In the genomic region with DNA sequence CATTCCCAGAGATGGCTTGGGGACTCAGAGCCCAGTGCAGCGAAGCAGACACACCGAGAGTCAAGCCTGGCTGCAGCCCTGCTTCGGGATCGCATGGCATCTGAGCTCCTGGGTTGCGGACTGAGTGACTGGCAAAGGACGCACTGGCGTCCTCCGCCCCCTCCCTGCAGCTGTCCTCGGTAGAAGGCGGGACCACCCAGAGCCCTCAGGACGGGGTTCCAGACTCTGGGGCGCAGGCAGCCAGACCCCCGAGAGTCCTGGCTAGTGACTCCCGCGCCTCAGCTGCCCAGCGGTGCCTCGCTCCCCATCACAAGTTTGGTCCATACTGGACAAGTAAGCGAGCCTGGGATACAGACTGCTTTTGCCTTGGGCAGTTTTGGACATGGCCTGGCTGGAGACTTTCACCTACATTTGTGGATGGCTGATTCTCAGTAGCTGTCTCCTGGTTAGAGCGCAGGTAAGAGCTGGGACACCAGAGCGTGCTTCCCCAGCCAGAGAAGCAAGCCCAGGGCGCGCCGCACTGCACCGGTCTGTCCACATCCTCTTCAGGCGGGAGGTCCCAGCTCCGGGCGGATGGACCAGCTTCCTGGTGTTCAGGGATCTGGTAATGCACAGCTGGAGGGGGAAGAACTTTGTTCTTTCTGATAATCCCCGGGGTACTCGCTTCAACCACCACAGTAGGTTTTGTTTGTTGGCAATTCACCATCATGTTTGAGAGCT, we compare ENCODE assay signal across 9 mouse cellular contexts. TPM values are rescaled to one million over a fixed set of nuclear protein-coding genes. Genes with fewer than 3 reads are reported as not detected.
DNase-seq lines count a peak whose midpoint lies in the region; ATAC-seq and TF ChIP-seq lines count a peak whose summit lies in the region.
"Had no signal": no experiment of that assay in that cellular context is flagged by ENCODE, and none has a peak within 500 bp of the region (broad histone marks: within the 10 kb centered on the region; RNA-seq: fewer than 3 reads in every experiment).

No protein-coding gene starts in this region.

- peak overlapping the region; percentile 79 for H3K4me2 ChIP-seq in heart, embryonic 12.5 days
- H3K4me2 ChIP-seq in embryonic facial prominence, embryonic 13.5 days, result peak overlapping the region; percentile 81
- peak overlapping the region; percentile 83 for H3K4me2 ChIP-seq in limb, embryonic 12.5 days
- peak overlapping the region; percentile 24 for H3K4me2 ChIP-seq in stomach, postnatal 0 days (replicated peaks; ENCODE audit: low read depth)

- TF ChIP-seq POLR2A in heart, adult 2 months (IDR thresholded peaks at IDR 0.05; ENCODE audit: insufficient read depth, low read depth, low read length), result no peak
- TF ChIP-seq POLR2A in ES-Bruce4 (IDR thresholded peaks at IDR 0.05; ENCODE audit: insufficient read depth, low read length), result no peak

- peaks cover 14% of the 10 kb centered on the region for H3K27me3 ChIP-seq in heart, embryonic 12.5 days (replicated peaks)
- H3K27me3 ChIP-seq in heart, adult 2 months (ENCODE audit: control insufficient read depth, insufficient read depth, low read length), result no peaks in the 10 kb centered on the region; the same call in 1 of the 2 replicates
- H3K27me3 ChIP-seq in ES-Bruce4 (ENCODE audit: control insufficient read depth, insufficient read depth, low read length, poor library complexity, severe bottlenecking), result peaks cover 1% of the 10 kb centered on the region; the same call in 1 of the 2 replicates
- H3K27me3 ChIP-seq in embryonic facial prominence, embryonic 13.5 days, result peaks cover 20% of the 10 kb centered on the region
- H3K27me3 ChIP-seq in limb, embryonic 12.5 days, result peaks cover 17% of the 10 kb centered on the region
- H3K27me3 ChIP-seq in stomach, postnatal 0 days (ENCODE audit: control insufficient read depth, insufficient read depth, low read length), result no peaks in the 10 kb centered on the region

- DNase-seq in heart, adult 2 months, result no peak
- no peak for DNase-seq in stomach, postnatal 0 days (ENCODE audit: low spot score)
- DNase-seq in T-cell, adult 2 months (ENCODE audit: low spot score), result no peak
- DNase-seq in kidney, adult 9 months, result no peak

- peak overlapping the region; percentile 6; the same call in 1 of the 2 replicates for H3K9ac ChIP-seq in heart, embryonic 12.5 days
- no peak overlapping the region for H3K9ac ChIP-seq in heart, adult 2 months (ENCODE audit: low read depth, low read length)
- H3K9ac ChIP-seq in ES-Bruce4 (ENCODE audit: low read depth, poor library complexity, severe bottlenecking), result peak overlapping the region; percentile 35
- peak overlapping the region; percentile 59 for H3K9ac ChIP-seq in embryonic facial prominence, embryonic 13.5 days
- peak overlapping the region; percentile 51; the same call in 1 of the 2 replicates for H3K9ac ChIP-seq in limb, embryonic 12.5 days (replicated peaks)
- H3K9ac ChIP-seq in stomach, postnatal 0 days (ENCODE audit: low read length), result no peak overlapping the region

- intact Hi-C loops in heart, adult 2 months (cut with DNase I), result loop anchor here (10.0 kb wide), 2 partner anchors 793 to 1343 kb away; no protein-coding TSS in a partner anchor

- H3K9me3 ChIP-seq in heart, embryonic 12.5 days (replicated peaks), result no peaks in the 10 kb centered on the region
- no peaks in the 10 kb centered on the region for H3K9me3 ChIP-seq in ES-Bruce4 (replicated peaks; ENCODE audit: control insufficient read depth, insufficient read depth, low read length, poor library complexity, severe bottlenecking)
- H3K9me3 ChIP-seq in embryonic facial prominence, embryonic 13.5 days, result no peaks in the 10 kb centered on the region
- no peaks in the 10 kb centered on the region for H3K9me3 ChIP-seq in limb, embryonic 12.5 days
- H3K9me3 ChIP-seq in stomach, postnatal 0 days (ENCODE audit: control insufficient read depth, low read length), result no peaks in the 10 kb centered on the region

- H3K27ac ChIP-seq in heart, embryonic 12.5 days (ENCODE audit: poor library complexity, severe bottlenecking), result no peak overlapping the region
- no peak overlapping the region for H3K27ac ChIP-seq in heart, adult 2 months
- H3K27ac ChIP-seq in ES-Bruce4 (ENCODE audit: insufficient read depth, low read length), result no peak overlapping the region
- H3K27ac ChIP-seq in embryonic facial prominence, embryonic 13.5 days, result no peak overlapping the region
- H3K27ac ChIP-seq in limb, embryonic 12.5 days, result no peak overlapping the region
- H3K27ac ChIP-seq in stomach, postnatal 0 days (replicated peaks), result no peak overlapping the region

- TF ChIP-seq CTCF in heart, adult 2 months (IDR thresholded peaks at IDR 0.05), result no peak
- no peak for TF ChIP-seq CTCF in ES-Bruce4 (IDR thresholded peaks at IDR 0.05; ENCODE audit: low read depth, low read length)
- TF ChIP-seq CTCF in stomach, postnatal 0 days (IDR thresholded peaks at IDR 0.05; ENCODE audit: low read depth), result no peak

- ATAC-seq in heart, embryonic 12.5 days (ENCODE audit: insufficient number of reproducible peaks, low FRiP score), result peak; percentile 42; the same call in 1 of the 2 replicates
- no peak; the same call in 1 of the 2 replicates for ATAC-seq in embryonic facial prominence, embryonic 13.5 days (ENCODE audit: insufficient number of reproducible peaks, insufficient read depth, low FRiP score, low TSS enrichment, low read depth)
- ATAC-seq in limb, embryonic 12.5 days (ENCODE audit: insufficient number of reproducible peaks, insufficient read depth, low FRiP score, low TSS enrichment, low read depth), result peak; percentile 75
- ATAC-seq in stomach, postnatal 0 days (ENCODE audit: low FRiP score, low TSS enrichment), result no peak

- no peak for TF ChIP-seq EP300 in heart, adult 2 months (IDR thresholded peaks at IDR 0.05; ENCODE audit: insufficient read depth, low read depth, low read length)
- no peak for TF ChIP-seq EP300 in ES-Bruce4 (IDR thresholded peaks at IDR 0.05; ENCODE audit: insufficient read depth, low read depth, low read length)
- TF ChIP-seq EP300 in stomach, postnatal 0 days (optimal IDR thresholded peaks at IDR 0.05), result no peak

- WGBS in heart, embryonic 12.5 days, result 3% methylated on average over 29 of the region's 29 CpGs
- WGBS in heart, adult 2 months, result 2% methylated on average over 29 of the region's 29 CpGs
- under 1% methylated on average over 29 of the region's 29 CpGs for WGBS in embryonic facial prominence, embryonic 13.5 days
- 2% methylated on average over 29 of the region's 29 CpGs for WGBS in limb, embryonic 12.5 days
- 3% methylated on average over 29 of the region's 29 CpGs for WGBS in stomach, postnatal 0 days

- no peaks in the 10 kb centered on the region for H3K36me3 ChIP-seq in heart, embryonic 12.5 days
- H3K36me3 ChIP-seq in heart, adult 2 months (ENCODE audit: control insufficient read depth, insufficient read depth, low read length), result no peaks in the 10 kb centered on the region
- H3K36me3 ChIP-seq in ES-Bruce4 (ENCODE audit: control insufficient read depth, insufficient read depth, low read length, poor library complexity, severe bottlenecking), result no peaks in the 10 kb centered on the region
- H3K36me3 ChIP-seq in embryonic facial prominence, embryonic 13.5 days, result no peaks in the 10 kb centered on the region
- H3K36me3 ChIP-seq in limb, embryonic 12.5 days, result no peaks in the 10 kb centered on the region
- H3K36me3 ChIP-seq in stomach, postnatal 0 days (ENCODE audit: control insufficient read depth, insufficient read depth, low read length), result no peaks in the 10 kb centered on the region

- H3K4me3 ChIP-seq in heart, embryonic 12.5 days, result peak overlapping the region; percentile 43
- H3K4me3 ChIP-seq in heart, adult 2 months, result no peak overlapping the region
- peak overlapping the region; percentile 72 for H3K4me3 ChIP-seq in ES-Bruce4 (ENCODE audit: low read depth, low read length)
- H3K4me3 ChIP-seq in embryonic facial prominence, embryonic 13.5 days, result peak overlapping the region; percentile 43
- H3K4me3 ChIP-seq in limb, embryonic 12.5 days (replicated peaks), result peak overlapping the region; percentile 42
- no peak overlapping the region for H3K4me3 ChIP-seq in stomach, postnatal 0 days (ENCODE audit: low read depth, low read length)

- peaks cover 10% of the 10 kb centered on the region; the same call in 1 of the 2 replicates for H3K4me1 ChIP-seq in heart, embryonic 12.5 days (replicated peaks)
- no peaks in the 10 kb centered on the region for H3K4me1 ChIP-seq in heart, adult 2 months (ENCODE audit: control insufficient read depth, insufficient read depth, low read length)
- H3K4me1 ChIP-seq in ES-Bruce4 (ENCODE audit: control insufficient read depth, insufficient read depth, low read length), result no peaks in the 10 kb centered on the region
- peaks cover 9% of the 10 kb centered on the region for H3K4me1 ChIP-seq in embryonic facial prominence, embryonic 13.5 days
- H3K4me1 ChIP-seq in limb, embryonic 12.5 days (replicated peaks), result peaks cover 11% of the 10 kb centered on the region
- no peaks in the 10 kb centered on the region for H3K4me1 ChIP-seq in stomach, postnatal 0 days (replicated peaks; ENCODE audit: control insufficient read depth, insufficient read depth)

- H3K79me2 ChIP-seq in heart, adult 2 months (replicated peaks; ENCODE audit: control insufficient read depth, insufficient read depth, low read length), result no peaks in the 10 kb centered on the region

RNA-seq across cellular contexts. Expression of gene Pth2r, which starts 29.5 kb away (rescaled TPM):
- not detected in 2 replicates for polyA plus RNA-seq in heart, embryonic 12.5 days (2016; fragmentation: Nextera tagmentation; extraction: Ambion mirVana)
- not detected for total RNA-seq in heart, adult 2 months (2021)
- not detected in 2 replicates for polyA plus RNA-seq in heart, adult 2 months (2012; rRNA removed)
- polyA plus RNA-seq in ES-Bruce4 (2011; ENCODE audit: insufficient read depth, insufficient read length, low read depth, missing spikeins), result not detected in 2 replicates
- 0.27 and 0.48 TPM in 2 replicates for polyA plus RNA-seq in embryonic facial prominence, embryonic 13.5 days (2015; fragmentation: Nextera tagmentation; extraction: Ambion mirVana)
- 0.09 TPM in 1 of 2 replicates, not detected in the other for polyA plus RNA-seq in limb, embryonic 12.5 days (2016; fragmentation: Nextera tagmentation; extraction: Ambion mirVana)
- polyA plus RNA-seq in stomach, postnatal 0 days (2015; fragmentation: Nextera tagmentation; extraction: Ambion mirVana), result not detected in 2 replicates
- total RNA-seq: hematopoietic stem cell, adult 5-6 weeks had no signal

Comparison
In these comparisons a context has a peak if more than half of its experiments do, and no peak if none do; other contexts are left out.
1. H3K4me3 ChIP-seq: peak in heart, embryonic 12.5 days (single experiment), ES-Bruce4 (single experiment), embryonic facial prominence, embryonic 13.5 days (single experiment) and limb, embryonic 12.5 days (single experiment); none in heart, adult 2 months (single experiment) and stomach, postnatal 0 days (single experiment).
2. H3K9ac ChIP-seq: peak in heart, embryonic 12.5 days (single experiment), ES-Bruce4 (single experiment), embryonic facial prominence, embryonic 13.5 days (single experiment) and limb, embryonic 12.5 days (single experiment); none in heart, adult 2 months (single experiment) and stomach, postnatal 0 days (single experiment).
3. ATAC-seq: peak in heart, embryonic 12.5 days (single experiment) and limb, embryonic 12.5 days (single experiment); none in embryonic facial prominence, embryonic 13.5 days (single experiment) and stomach, postnatal 0 days (single experiment).
4. H3K4me2 ChIP-seq: peak in every context shown above with its lines; median percentile 83 in limb, embryonic 12.5 days; 81 in embryonic facial prominence, embryonic 13.5 days; 79 in heart, embryonic 12.5 days; 24 in stomach, postnatal 0 days.